Mouse (Mus musculus) liver, embryonic 13.5 days (tissue): ENCODE data around the gene Rack1. TPM values are rescaled to one million over a fixed set of nuclear protein-coding genes. Genes with fewer than 3 reads are reported as not detected.
"Not testable (repeated sequence)": the region's sequence is repeated elsewhere in the genome, so short reads cannot be mapped to it uniquely, and the experiment has no call there.

ENCODE experiments used
- ATAC-seq: fragments of 200-750 bp; cut with Nextera tagmentation; 2 replicates; pipeline ENCODE4 v1.8.0; 2017; ENCODE audit warnings: low read depth, mild to moderate bottlenecking, moderate number of reproducible peaks, moderate library complexity
- DNase-seq: peaks from one replicate; pipeline ENCODE4 v3.0.0; 2022
- H3K27ac ChIP-seq: fragments of 300-500 bp; sonication (generic); 2 replicates; pipeline ENCODE4 v1.5.1; 2015; ENCODE audit warnings: moderate library complexity, mild to moderate bottlenecking, inconsistent platforms
- H3K27me3 ChIP-seq: fragments of 300-500 bp; sonication (generic); 2 replicates; pipeline ENCODE4 v1.6.1; 2015; ENCODE audit warnings: mild to moderate bottlenecking, inconsistent platforms
- H3K36me3 ChIP-seq: fragments of 300-500 bp; sonication (generic); 2 replicates; pipeline ENCODE4 v1.6.1; 2015; ENCODE audit warnings: mild to moderate bottlenecking, inconsistent platforms
- H3K4me1 ChIP-seq: fragments of 300-500 bp; sonication (generic); replicated peaks from 2 replicates; pipeline ENCODE4 v1.6.1; 2015; ENCODE audit warnings: inconsistent platforms
- H3K4me2 ChIP-seq: fragments of 300-500 bp; sonication (generic); 2 replicates; pipeline ENCODE4 v1.6.1; 2015; ENCODE audit warnings: inconsistent platforms, mild to moderate bottlenecking, moderate library complexity
- H3K4me3 ChIP-seq: fragments of 300-500 bp; sonication (generic); replicated peaks from 2 replicates; pipeline ENCODE4 v1.5.1; 2015; ENCODE audit warnings: mild to moderate bottlenecking, inconsistent platforms
- H3K9ac ChIP-seq: fragments of 300-500 bp; sonication (generic); 2 replicates; pipeline ENCODE4 v1.6.1; 2015; ENCODE audit warnings: mild to moderate bottlenecking, inconsistent platforms
- H3K9me3 ChIP-seq: fragments of 300-500 bp; sonication (generic); replicated peaks from 2 replicates; pipeline ENCODE4 v1.6.1; 2016; ENCODE audit warnings: inconsistent platforms
- WGBS: fragments of 180-500 bp; shearing (Covaris S2); methylation state at CpG from one replicate; pipeline ENCODE4 v1.1.7; 2015; ENCODE audit not compliant: insufficient replicate concordance; 5-methylcytosine and 5-hydroxymethylcytosine counted together
- polyA plus RNA-seq: library from polyadenylated mRNA; unstranded; fragments of >200 nt; fragmentation: Nextera tagmentation; extraction: Ambion mirVana; gene quantifications from 2 replicates; pipeline ENCODE4 v1.2.1, GENCODE M21; 2015

Rack1 gene
- polyA plus RNA-seq, 1 experiment from 2014 or later = 710 TPM

DNA sequence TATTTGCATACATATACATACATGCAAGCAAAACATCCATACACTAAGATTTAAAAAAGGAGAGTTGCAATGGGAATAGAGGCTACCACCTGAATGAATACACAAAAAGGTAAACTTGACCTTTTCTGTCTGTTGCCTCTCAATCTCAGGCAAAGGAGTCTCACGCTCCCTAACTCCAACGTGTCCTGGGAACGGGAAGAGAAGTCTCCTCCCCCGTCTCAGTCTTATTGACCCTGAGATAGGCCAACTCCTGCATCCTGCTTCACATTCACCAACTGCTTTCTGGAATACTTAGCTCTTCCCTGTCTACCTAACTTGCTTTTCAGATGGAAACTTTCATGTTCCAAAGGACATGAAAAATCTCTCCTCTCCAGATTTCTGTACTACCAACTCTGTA lies 9.3 kb downstream of the Rack1 start:
- DNase-seq = no peak
- Histone ChIP-seq H3K9ac (no peak overlapping the region), H3K4me1 (peaks cover 31% of the 10 kb centered on the region), H3K4me3 (no peak overlapping the region), H3K9me3 (no peaks in the 10 kb centered on the region), H3K27ac (peak overlapping the region; percentile 16; the same call in 1 of the 2 replicates), H3K27me3 (no peaks in the 10 kb centered on the region), H3K4me2 (no peak overlapping the region), H3K36me3 (peaks cover 90% of the 10 kb centered on the region)
- 68% methylated on average over 4 of the region's 4 CpGs for WGBS
- no peak for ATAC-seq

GRCm38 (mm10) chr11:48810142-48810541 lies 10.0 kb downstream of the Rack1 start:
- no peak for ATAC-seq
- DNase-seq = no peak
- Histone ChIP-seq H3K9ac (no peak overlapping the region), H3K36me3 (peaks cover 83% of the 10 kb centered on the region), H3K4me1 (peaks cover 36% of the 10 kb centered on the region), H3K27me3 (no peaks in the 10 kb centered on the region), H3K27ac (peak overlapping the region; percentile 25; the same call in 1 of the 2 replicates), H3K9me3 (no peaks in the 10 kb centered on the region), H3K4me2 (no peak overlapping the region), H3K4me3 (no peak overlapping the region)
- 45% methylated on average over 2 of the region's 2 CpGs for WGBS

DNA sequence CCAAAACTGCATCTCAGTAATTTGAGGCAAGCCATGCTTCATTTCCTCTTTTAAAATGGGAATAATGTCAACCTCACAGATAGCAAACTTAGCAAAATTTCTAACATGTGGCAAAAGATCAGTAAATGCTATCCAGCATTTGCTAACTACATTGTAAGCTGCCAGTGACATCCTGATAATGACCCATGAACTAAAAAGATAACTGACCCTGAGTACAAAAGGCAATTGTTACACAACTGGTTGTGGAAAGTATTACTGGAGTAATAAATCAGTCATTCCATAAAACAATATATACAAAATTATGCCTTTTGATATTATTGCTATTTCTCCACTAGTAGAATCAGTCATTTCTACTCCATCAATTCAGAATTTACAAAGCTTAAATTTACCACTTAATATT lies 13.7 kb downstream of the Rack1 start:
- ATAC-seq = no peak
- Histone ChIP-seq H3K27me3 (no peaks in the 10 kb centered on the region), H3K27ac (no peak overlapping the region), H3K4me1 (peaks cover 35% of the 10 kb centered on the region), H3K4me3 (no peak overlapping the region), H3K9me3 (no peaks in the 10 kb centered on the region), H3K4me2 (no peak overlapping the region), H3K9ac (no peak overlapping the region), H3K36me3 (peaks cover 52% of the 10 kb centered on the region)
- no peak for DNase-seq

DNA sequence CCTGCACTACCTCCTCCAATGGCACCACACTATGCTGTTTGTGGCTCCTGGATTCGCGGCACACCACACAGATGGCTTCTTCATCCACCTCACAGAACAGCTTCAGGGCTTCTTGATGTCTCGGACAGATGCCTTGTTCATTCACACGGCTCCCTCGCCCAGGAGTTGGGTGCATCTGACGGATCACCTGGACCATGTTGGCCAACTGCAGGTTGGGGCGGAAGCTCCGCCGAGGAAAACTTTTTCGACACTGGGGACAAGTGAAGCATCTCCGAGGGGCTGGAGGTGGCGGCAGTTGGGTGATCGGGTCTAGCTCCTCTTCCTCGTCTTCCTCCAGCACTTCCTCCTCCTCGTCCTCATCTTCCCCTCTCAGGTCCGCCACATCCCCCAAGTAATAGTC lies 15.7 kb downstream of the Rack1 start:
- no peak for DNase-seq
- Histone ChIP-seq H3K9me3 (no peaks in the 10 kb centered on the region), H3K27ac (peak overlapping the region; percentile 95), H3K9ac (peak overlapping the region; percentile 86), H3K27me3 (no peaks in the 10 kb centered on the region), H3K36me3 (peaks cover 31% of the 10 kb centered on the region), H3K4me3 (peak overlapping the region; percentile 86), H3K4me2 (peak overlapping the region; percentile 91), H3K4me1 (peaks cover 49% of the 10 kb centered on the region)
- no peak for ATAC-seq
- 56% methylated on average over 16 of the region's 16 CpGs for WGBS

DNA sequence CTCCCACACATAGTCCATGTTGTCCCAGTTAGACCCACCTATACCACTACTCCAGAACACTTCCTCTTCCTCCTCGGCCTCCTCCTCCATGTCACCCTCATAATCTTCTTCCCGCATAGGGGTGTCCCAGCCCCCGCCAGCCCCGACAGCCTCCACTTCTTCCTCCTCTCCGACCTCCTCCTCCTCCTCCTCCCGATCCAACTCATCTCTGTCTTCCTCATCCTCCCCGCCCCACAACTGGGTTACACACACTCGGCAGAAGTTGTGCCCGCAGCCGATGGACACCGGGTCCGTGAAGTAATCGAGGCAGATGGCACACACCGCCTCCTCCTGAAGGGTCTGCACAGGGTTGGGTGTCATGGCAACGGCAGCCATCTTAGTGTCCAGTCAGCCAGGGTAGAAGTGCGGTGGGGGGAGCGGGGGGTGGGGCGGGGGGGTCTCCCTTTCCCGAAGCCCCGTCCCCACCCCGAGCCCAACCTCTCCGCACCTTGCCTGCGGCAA lies 16.2 kb downstream of the Rack1 start:
- H3K27me3 ChIP-seq = no peaks in the 10 kb centered on the region
- ATAC-seq (peak; percentile 1; the same call in 1 of the 2 replicates), DNase-seq (peak; percentile 31)
- H3K9ac ChIP-seq = peak overlapping the region; percentile 86
- H3K4me1 ChIP-seq = peaks cover 52% of the 10 kb centered on the region
- H3K9me3 ChIP-seq = no peaks in the 10 kb centered on the region
- H3K4me3 ChIP-seq = peak overlapping the region; percentile 86
- H3K4me2 ChIP-seq = peak overlapping the region; percentile 91
- peaks cover 27% of the 10 kb centered on the region for H3K36me3 ChIP-seq
- WGBS = 1% methylated on average over 23 of the region's 23 CpGs
- peak overlapping the region; percentile 95 for H3K27ac ChIP-seq

- Histone ChIP-seq H3K27ac (peak within 1 kb of the TSS; percentile 95), H3K4me1 (peaks cover 52% of the 10 kb centered on the region), H3K9me3 (no peaks in the 10 kb centered on the region), H3K4me3 (peak within 1 kb of the TSS; percentile 86), H3K9ac (peak within 1 kb of the TSS; percentile 86), H3K36me3 (peaks cover 20% of the 10 kb centered on the region), H3K27me3 (no peaks in the 10 kb centered on the region), H3K4me2 (peak within 1 kb of the TSS; percentile 91)
- under 1% methylated on average over 74 of the region's 77 CpGs for WGBS
- DNase-seq = peak; percentile 99
- ATAC-seq = peak; percentile 95
Observed at GRCm38 (mm10) chr11:48816800-48817665, 16.9 kb downstream of the Rack1 start, which contains the start of gene Trim41. Gene Trim41, minus strand, starts transcription at chr11:48817353.

DNA sequence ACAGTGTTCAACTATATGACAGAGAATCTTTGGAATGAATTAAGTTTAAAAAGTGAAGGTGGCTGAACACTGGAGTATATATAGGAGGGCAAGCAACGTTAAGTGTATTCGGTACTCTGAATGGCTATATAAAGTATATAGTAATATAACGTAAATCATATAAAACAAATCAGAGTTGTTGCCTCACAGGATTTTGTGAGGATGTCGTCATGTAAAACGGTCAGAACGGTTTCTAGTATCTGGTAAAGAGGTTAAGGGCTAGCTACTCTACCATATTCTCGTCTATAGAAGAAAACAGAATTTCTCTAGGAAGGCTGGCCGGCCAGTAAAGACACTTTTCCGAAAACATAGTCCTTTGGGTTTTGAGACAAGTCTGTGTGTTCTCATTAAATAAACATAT lies 17.7 kb downstream of the Rack1 start:
- Histone ChIP-seq H3K4me2 (peak overlapping the region; percentile 91), H3K9ac (peak overlapping the region; percentile 86), H3K9me3 (no peaks in the 10 kb centered on the region), H3K36me3 (peaks cover 12% of the 10 kb centered on the region), H3K4me3 (peak overlapping the region; percentile 86), H3K27ac (peak overlapping the region; percentile 95), H3K27me3 (no peaks in the 10 kb centered on the region), H3K4me1 (peaks cover 54% of the 10 kb centered on the region)
- no peak for DNase-seq
- ATAC-seq = no peak
- WGBS = 8% methylated on average over 9 of the region's 9 CpGs

DNA sequence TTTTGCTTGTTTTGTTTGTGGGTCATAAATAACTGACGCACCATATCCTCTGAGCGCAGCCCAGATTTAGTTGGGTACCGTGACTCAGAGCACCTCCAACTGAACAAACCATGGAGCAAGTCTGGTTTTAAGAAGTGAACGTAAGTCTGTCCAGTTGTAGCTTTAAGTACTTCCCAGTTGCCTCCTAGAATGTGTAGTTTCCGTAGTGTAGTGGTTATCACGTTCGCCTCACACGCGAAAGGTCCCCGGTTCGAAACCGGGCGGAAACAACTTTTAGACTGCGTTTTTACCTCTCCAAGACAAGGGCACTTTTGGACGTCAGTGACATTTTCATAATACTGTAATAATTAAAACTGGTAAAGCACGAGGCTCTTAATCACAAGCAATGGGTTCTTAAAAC lies 18.2 kb downstream of the Rack1 start:
- under 1% methylated on average over 16 of the region's 16 CpGs for WGBS

GRCm38 (mm10) chr11:48819614-48820307 lies 19.6 kb downstream of the Rack1 start:
- ATAC-seq = no peak
- Histone ChIP-seq H3K4me3 (no peak overlapping the region), H3K36me3 (peaks cover 6% of the 10 kb centered on the region; the same call in 1 of the 2 replicates), H3K9me3 (no peaks in the 10 kb centered on the region), H3K27me3 (peaks cover 11% of the 10 kb centered on the region), H3K4me2 (no peak overlapping the region), H3K4me1 (peaks cover 61% of the 10 kb centered on the region), H3K9ac (no peak overlapping the region), H3K27ac (peak overlapping the region; percentile 21; the same call in 1 of the 2 replicates)
- 39% methylated on average over 7 of the region's 7 CpGs for WGBS
- DNase-seq = no peak

More for the DNA sequence above, 18.2 kb downstream of the Rack1 start:
- peak overlapping the region; percentile 86 for H3K4me3 ChIP-seq
- peak overlapping the region; percentile 91 for H3K4me2 ChIP-seq
- H3K9me3 ChIP-seq = no peaks in the 10 kb centered on the region
- no peaks in the 10 kb centered on the region for H3K27me3 ChIP-seq
- H3K27ac ChIP-seq = peak overlapping the region; percentile 95; the same call in 1 of the 2 replicates
- peak overlapping the region; percentile 86 for H3K9ac ChIP-seq
- DNase-seq (peak; percentile 85), ATAC-seq (no peak)
- H3K36me3 ChIP-seq = peaks cover 8% of the 10 kb centered on the region; the same call in 1 of the 2 replicates
- H3K4me1 ChIP-seq = peaks cover 59% of the 10 kb centered on the region

GRCm38 (mm10) chr11:48820308-48820674 lies 20.2 kb downstream of the Rack1 start:
- H3K36me3 ChIP-seq = peaks cover 4% of the 10 kb centered on the region; the same call in 1 of the 2 replicates
- H3K4me2 ChIP-seq = no peak overlapping the region
- DNase-seq (no peak), ATAC-seq (no peak)
- H3K9me3 ChIP-seq = no peaks in the 10 kb centered on the region
- no peak overlapping the region for H3K4me3 ChIP-seq
- peaks cover 15% of the 10 kb centered on the region for H3K27me3 ChIP-seq
- no peak overlapping the region for H3K9ac ChIP-seq
- peak overlapping the region; percentile 4; the same call in 1 of the 2 replicates for H3K27ac ChIP-seq
- peaks cover 59% of the 10 kb centered on the region for H3K4me1 ChIP-seq

GRCm38 (mm10) chr11:48821299-48821698 lies 21.2 kb downstream of the Rack1 start:
- not testable (repeated sequence) for H3K9ac ChIP-seq, H3K4me3 ChIP-seq, H3K36me3 ChIP-seq, H3K4me2 ChIP-seq, H3K9me3 ChIP-seq, ATAC-seq, DNase-seq, H3K27ac ChIP-seq
- peaks cover 49% of the 10 kb centered on the region for H3K4me1 ChIP-seq
- 74% methylated on average over 14 of the region's 14 CpGs for WGBS
- H3K27me3 ChIP-seq = peaks cover 15% of the 10 kb centered on the region
